Mouse (Mus musculus) left cerebral cortex, postnatal 14 days (tissue): Measurements from ENCODE around the gene Hcfc1. TPM values are rescaled to one million over a fixed set of nuclear protein-coding genes. Genes with fewer than 3 reads are reported as not detected.
A peak's percentile ranks its signal among the peaks of the same experiment; 100 is the strongest.

Experiments used
- DNase-seq, 2 experiments: peaks; one replicate each; pipeline ENCODE4 v3.0.0; 2021 to 2022; ENCODE audit warnings: low spot score in 2 of 2, mixed read lengths in 1 of 2
- intact Hi-C: fragments of 180-260 bp; cut with DNase I; formaldehyde crosslinking; loops from one replicate; pipeline ENCODE4 v1.15.1; 2025
- long read RNA-seq, 2 experiments: library from polyadenylated mRNA; stranded (forward); transcript quantifications; one replicate each; pipeline ENCODE4 v2.0.0; 2021
- total RNA-seq, 2 experiments: library from RNA; stranded (reverse); gene quantifications; 2 replicates each; pipeline ENCODE4 v1.2.3; 2021

Gene Hcfc1
- total RNA-seq, result 10 to 100 TPM; 71.8 to 73.7 TPM
- long read RNA-seq, experiment 1, partial matches to known transcripts, result 15 of 23 reads
- long read RNA-seq, experiment 1, other reads (novel, unspliced or antisense), result 6 of 23 reads
- long read RNA-seq, experiment 2, partial matches to known transcripts, result 0 of 7 reads
- long read RNA-seq, experiment 2, other reads (novel, unspliced or antisense), result 5 of 7 reads

DNA sequence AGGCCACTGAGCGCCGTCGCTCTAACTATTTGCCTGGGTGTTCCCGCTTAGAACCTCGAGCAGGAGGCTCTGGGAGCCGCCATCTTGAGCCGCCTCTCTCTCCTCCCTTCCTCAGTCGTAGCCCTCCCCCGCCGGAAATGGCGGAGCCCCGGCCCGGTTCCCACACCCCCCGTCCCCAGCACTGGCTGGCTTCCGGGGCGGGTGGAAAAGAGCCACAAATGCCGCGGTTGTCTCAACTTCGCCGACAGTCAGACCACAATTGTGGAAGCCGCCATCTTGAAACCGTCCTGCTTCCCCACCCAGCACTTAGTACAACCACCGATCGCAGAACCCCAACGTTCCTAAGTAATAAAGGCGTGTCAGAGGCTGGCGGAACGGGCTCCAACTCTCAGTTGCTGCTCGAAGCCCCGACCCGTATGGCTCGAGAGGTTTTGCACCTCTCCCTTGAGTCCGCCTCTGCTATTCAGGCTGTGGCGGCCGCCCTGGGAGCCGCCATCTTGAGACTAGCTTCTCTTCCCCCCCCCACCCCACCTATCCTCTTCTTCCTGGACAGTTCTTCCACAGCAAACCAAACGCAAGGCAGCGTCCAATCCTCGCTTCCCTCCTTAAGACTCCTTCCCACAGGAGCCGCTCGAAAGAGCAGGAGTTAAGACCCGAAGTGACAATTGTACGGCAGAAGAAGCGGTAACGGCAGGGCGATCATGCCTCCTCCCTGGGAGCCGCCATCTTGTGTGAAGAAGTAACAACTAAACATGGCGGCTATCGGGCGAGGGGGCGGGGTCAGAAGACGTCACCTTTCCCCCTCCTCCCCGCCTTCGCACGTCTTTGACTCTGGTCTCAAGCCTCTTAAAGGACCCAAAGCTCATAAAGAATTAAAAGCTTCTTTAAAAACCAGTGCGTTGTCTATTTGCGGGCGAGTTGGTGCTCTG is at the start of gene Hcfc1:
Gene Hcfc1, minus strand, starts transcription at position 110 of the 929 bp plus-strand sequence.
- DNase-seq, result peak; percentile 88 to 91
- intact Hi-C loops, result loop anchor here (5.0 kb wide), 2 partner anchors 56 to 446 kb away; partner anchors contain the start of gene Irak1

DNA sequence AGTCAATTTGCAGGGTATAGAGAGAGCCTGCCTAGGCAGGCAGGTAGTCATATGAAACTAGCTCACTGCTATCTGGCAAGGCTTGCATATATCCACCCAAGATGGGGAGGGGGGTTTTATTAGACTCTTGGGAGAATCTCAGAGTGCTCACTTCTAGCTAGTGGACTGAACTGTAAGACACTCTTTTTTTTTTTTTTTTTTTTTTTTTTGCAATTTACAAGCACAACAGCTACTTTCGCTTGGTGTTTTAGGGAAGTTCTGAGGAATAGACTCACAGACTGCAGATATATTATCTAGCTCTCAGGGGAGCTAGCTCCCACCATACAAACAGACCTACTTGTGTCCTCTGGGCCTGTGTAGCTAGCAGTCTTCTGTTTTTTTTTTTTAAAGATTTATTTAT is 48.4 kb upstream of the Hcfc1 start:
- no peak for DNase-seq
- intact Hi-C loops, result no loop called here

- DNase-seq, result no peak
- intact Hi-C loops, result no loop called here
Observed at GRCm38 (mm10) chrX:74008063-74008462, 41.9 kb upstream of the Hcfc1 start.

GRCm38 (mm10) chrX:74006401-74006800 is 40.2 kb upstream of the Hcfc1 start:
- intact Hi-C loops, result no loop called here

DNA sequence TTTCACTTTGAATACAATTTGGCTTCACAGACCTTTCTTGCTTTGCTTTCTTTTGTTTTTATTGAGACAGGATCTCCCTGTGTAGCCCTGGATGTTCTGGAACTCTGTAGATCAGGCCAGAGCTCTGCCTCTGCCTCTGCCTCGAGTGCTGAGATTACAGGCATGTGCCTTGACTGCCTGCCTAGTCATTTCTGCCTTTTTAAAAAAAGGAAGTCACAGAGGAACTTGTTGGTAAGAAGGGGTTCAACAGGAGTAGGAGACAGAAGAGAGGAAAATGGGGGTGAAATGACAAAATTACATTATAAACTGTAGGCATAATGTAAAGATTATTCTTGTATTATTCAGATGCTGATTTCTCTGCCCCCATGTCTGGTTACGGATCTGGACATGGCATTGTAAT is 37.5 kb upstream of the Hcfc1 start:
- no peak for DNase-seq
- intact Hi-C loops, result no loop called here

More at GRCm38 (mm10) chrX:74006401-74006800, 40.2 kb upstream of the Hcfc1 start:
- DNase-seq, result no peak

- no peak for DNase-seq
- intact Hi-C loops, result no loop called here
Observed at GRCm38 (mm10) chrX:74001024-74001423, 34.9 kb upstream of the Hcfc1 start.

DNA sequence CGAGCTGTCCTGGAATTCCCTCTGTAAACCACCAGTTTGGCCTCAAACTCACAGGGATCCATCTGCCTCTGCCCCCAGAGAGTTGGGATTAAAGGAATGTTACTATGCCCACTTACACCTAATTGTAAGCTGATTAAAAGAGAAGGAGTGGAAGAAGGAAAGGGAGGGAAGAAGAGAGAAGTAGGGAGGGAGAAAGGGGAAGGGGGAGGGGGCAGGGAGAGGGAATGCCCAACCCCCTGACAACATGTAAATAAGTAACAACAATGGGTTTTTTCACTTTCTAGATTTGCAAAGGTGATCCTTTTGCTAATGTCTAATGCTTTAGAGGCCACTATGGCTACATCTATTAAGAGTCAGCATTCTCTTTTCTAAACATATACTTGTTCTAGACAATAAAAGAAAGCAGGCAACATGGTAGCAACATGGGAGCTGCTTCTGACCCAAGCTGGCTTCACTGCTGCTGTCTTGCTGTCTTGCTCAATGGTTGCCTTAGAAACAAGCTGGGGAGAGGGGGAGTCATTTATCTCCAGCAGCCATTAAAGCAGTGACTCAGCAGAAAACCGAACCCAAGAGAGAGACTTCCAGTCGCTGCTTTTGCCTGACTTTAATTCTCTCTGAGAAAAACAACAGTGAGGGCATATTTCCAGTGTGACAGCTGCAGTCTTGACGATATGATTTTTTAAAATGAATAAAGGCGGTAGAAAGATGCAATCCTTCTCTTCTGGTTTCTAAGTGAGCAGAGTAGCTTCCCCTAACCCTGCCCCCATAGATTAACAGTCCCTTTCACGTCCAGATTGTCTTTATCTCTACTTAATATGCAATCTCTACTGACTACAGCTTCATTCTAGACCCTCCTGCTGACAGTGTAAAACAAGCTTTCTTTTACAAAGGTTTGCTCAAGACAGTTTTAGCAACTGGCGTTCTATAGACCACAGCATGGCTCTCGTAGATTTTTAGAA is 33.0 kb upstream of the Hcfc1 start:
- peak; percentile 46 to 72 for DNase-seq
- intact Hi-C loops, result no loop called here

DNA sequence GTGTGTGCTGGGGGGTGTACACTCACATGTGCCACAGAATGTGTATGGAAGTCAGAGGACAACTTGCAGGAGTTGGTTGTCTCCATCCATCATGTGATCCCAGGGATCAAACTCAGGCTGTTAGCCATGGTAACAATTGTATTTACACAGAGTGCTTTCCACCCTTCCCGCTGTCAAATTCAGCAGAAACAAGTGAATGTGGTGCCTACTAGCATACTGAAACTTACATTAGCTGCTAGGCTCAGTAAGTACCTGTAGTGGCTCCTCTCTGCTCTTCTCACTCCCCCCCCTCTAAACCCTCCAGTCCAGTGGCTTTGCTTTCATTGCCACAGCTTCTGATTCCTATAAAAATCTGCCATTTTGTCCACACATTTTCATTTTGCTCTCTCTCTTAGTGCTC is 11.6 kb upstream of the Hcfc1 start:
- no peak for DNase-seq
- intact Hi-C loops, result no loop called here

GRCm38 (mm10) chrX:73976283-73976682 is 10.1 kb upstream of the Hcfc1 start:
- intact Hi-C loops, result no loop called here
- no peak for DNase-seq

- no peak for DNase-seq
Observed at GRCm38 (mm10) chrX:73972774-73973173, 6.6 kb upstream of the Hcfc1 start.

DNA sequence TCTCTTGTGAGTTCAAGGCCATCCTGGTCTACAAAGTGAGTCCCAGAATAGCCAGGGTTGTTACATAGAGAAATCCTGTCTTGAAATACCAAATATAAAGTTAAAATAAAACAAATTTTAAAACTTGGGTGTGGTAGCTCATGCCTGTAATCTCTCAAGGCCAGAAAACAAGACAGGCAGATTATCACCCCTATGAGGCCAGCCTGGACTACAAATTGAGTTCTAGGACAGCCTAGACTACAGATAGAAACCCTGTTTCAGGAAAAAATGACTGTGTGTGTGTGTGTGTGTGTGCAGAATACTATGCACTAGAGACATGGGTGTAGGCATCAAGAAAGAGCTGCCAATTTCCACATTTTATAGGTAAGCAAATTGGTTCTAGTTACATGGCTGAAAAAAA is 4.6 kb upstream of the Hcfc1 start:
- intact Hi-C loops, result no loop called here
- no peak for DNase-seq

More at GRCm38 (mm10) chrX:73972774-73973173, 6.6 kb upstream of the Hcfc1 start:
- intact Hi-C loops, result no loop called here

- intact Hi-C loops, result loop anchor here (5.0 kb wide), 2 partner anchors 53 to 443 kb away; partner anchors contain the start of gene Irak1
- DNase-seq, result no peak
Observed at GRCm38 (mm10) chrX:73969729-73970128, 3.6 kb upstream of the Hcfc1 start.

DNA sequence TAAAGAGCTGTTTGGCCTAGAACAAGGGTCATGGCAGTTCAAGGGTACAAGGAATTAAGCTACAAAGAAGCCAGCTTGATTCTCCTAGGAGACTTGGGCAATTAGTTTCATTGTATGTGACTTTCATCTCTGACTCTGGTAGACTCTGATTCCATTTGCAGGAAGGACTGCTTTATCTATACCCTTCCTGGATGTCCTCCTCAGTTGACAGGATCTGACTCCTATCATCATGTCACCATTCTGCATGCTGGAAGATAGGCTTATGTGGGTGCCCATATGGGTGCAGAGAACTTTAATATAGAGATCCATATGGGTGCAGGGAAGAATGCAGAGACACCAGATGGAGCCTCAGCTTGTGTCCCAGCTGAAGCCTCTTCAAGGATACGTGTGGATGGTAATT is 3.0 kb upstream of the Hcfc1 start:
- intact Hi-C loops, result loop anchor here (5.0 kb wide), 2 partner anchors 53 to 443 kb away; partner anchors contain the start of gene Irak1
- DNase-seq, result no peak

DNA sequence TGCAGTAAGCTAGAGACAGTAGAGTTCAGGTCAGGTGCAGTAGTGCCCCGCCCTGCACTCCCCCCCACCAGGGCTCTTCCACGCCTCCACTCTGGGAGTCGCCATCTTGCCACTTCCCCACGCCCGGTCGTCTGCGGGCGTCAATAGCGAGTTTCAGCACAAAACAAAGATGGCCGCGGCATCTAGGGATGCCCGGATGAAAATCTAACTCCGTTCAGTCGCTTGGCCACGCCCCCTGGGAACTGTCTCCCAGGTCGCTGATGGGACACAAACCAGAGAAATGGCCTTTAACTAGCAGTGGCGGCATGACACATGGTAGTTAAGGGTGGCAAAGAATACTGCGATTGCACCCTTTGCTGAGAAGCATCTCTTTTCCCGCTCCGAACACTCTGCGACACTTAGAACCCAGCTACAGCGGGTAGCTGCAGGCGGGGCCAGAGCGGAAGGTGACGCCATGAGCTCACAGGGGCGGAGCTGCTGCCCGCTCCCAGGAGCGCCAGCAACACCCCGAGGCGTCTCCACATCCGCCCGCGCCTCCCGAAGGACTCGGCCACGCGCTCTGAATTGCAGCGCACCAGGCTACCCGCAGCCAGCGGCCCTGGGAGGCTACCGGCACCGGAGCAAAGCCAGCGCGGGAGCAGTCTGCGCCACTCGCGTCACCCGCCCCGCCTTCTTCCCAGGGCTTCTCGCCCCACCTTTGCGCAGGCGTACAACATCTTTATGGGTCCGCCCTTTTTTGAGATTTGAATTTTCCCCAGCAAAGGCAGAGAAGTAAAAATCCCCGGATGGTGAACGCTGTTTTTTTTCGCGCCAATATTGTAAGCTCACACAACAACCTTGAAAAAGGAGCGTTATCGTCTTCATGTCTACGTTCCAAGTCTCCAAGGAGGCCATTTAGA is 1.3 kb upstream of the Hcfc1 start:
- DNase-seq, result peak; percentile 87 to 93

DNA sequence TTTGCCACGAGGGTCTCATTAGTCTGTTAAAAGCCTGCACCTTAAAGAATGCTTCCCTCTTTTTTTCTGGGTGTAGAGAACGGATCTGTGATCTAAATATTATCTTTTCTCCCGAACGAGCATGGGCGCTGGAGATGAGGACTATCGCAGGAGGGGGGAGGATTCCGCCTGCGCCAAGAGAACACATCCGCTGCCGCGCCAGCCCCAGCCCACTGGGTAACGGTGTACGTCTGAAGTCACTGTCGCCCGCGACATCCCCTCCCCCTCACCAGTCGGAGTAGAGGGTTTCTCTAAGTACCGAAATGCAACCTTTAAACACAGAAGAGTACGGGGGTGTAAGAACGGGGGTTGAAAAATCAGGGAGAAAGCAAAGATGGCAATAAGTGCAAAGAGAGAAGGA is 850 bp downstream of the Hcfc1 start:
- peak; percentile 67 to 76 for DNase-seq
- intact Hi-C loops, result loop anchor here (5.0 kb wide), 2 partner anchors 57 to 447 kb away; partner anchors contain the start of gene Irak1

More for the DNA sequence above, 1.3 kb upstream of the Hcfc1 start:
- intact Hi-C loops, result loop anchor here (5.0 kb wide), 2 partner anchors 55 to 445 kb away; partner anchors contain the start of gene Irak1

- intact Hi-C loops, result no loop called here
- DNase-seq, result no peak
Observed at GRCm38 (mm10) chrX:73964363-73964762, 1.8 kb downstream of the Hcfc1 start.

- intact Hi-C loops, result no loop called here
- DNase-seq, result no peak
Observed at GRCm38 (mm10) chrX:73954988-73955387, 11.2 kb downstream of the Hcfc1 start.

DNA sequence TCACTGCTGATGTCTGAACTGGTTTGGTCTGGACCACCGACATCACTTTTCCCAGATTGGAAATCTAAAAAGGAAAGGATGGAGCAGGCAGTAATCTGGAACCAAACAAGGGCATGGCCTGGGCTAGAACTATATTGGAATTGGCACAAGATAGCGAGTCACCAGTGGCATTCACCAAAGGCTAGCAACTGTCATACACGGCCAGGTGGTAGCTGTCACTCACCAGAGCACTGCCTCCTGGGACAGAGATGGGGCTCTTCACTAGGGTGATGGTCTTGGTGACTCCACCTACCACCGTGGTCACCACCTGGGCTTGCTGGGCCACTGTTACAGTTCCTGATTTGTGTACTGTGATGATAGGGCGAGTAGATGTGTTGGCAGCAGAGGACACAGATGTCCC is 13.6 kb downstream of the Hcfc1 start:
- no peak for DNase-seq
- intact Hi-C loops, result no loop called here
